Mouse (Mus musculus) cortical plate, adult 2 months (tissue): ENCODE measurements at regions not wholly inside any gene's neighbourhood (a gene's known extent, or its start where the extent isn't known, plus 50 kb on each side); places are given as distances from the start of the nearest gene placed in this dataset.

Experiments
- CTCF ChIP-seq: fragments of 200-500 bp; IDR thresholded peaks from 2 replicates; pipeline ENCODE4 v1.5.1; 2011; ENCODE audit warnings: mild to moderate bottlenecking, control low read depth, low read length; ENCODE audit not compliant: insufficient read depth; ENCODE audit errors: extremely low read depth
- POLR2A ChIP-seq: fragments of 200-500 bp; IDR thresholded peaks from 2 replicates; pipeline ENCODE4 v1.6.1; 2011; ENCODE audit warnings: mild to moderate bottlenecking, low read length, control low read depth; ENCODE audit not compliant: insufficient read depth; ENCODE audit errors: extremely low read depth

- TF ChIP-seq POLR2A (no peak), CTCF (no peak)
Measured at GRCm38 (mm10) chr16:78240152-78240551, 61.1 kb upstream of the Cxadr start.
